8 mouse cellular contexts compared by ENCODE assay signal in genomic region chr19:24555904-24556584, GRCm38 (mm10). TPM values are rescaled to one million over a fixed set of nuclear protein-coding genes. Genes with fewer than 3 reads are reported as not detected.
DNase-seq lines count a peak whose midpoint lies in the region; ATAC-seq and TF ChIP-seq lines count a peak whose summit lies in the region.

No protein-coding gene starts in this region.

- H3K27ac ChIP-seq in heart, embryonic 13.5 days (replicated peaks) = peak overlapping the region; percentile 86
- H3K27ac ChIP-seq in kidney, postnatal 0 days = peak overlapping the region; percentile 32; the same call in 1 of the 2 replicates
- H3K27ac ChIP-seq in liver, embryonic 13.5 days = peak overlapping the region; percentile 94
- H3K27ac ChIP-seq in stomach, embryonic 14.5 days (ENCODE audit: low read length) = no peak overlapping the region; the same call in 1 of the 2 replicates

- ATAC-seq in erythroblast, adult 5-6 weeks (replicated peaks; ENCODE audit: low FRiP score, poor library complexity, severe bottlenecking) = peak; percentile 86
- peak; percentile 79 for ATAC-seq in heart, embryonic 13.5 days (ENCODE audit: extremely low read depth, insufficient number of reproducible peaks, low FRiP score, low TSS enrichment)
- ATAC-seq in kidney, postnatal 0 days (replicated peaks; ENCODE audit: low FRiP score, low read depth) = peak; percentile 79
- ATAC-seq in liver, embryonic 13.5 days (ENCODE audit: low read depth) = peak; percentile 90
- peak; percentile 84 for ATAC-seq in stomach, embryonic 14.5 days (ENCODE audit: insufficient number of reproducible peaks, insufficient read depth, low FRiP score, low read depth)

- peak overlapping the region; percentile 93 for H3K9ac ChIP-seq in heart, embryonic 13.5 days
- peak overlapping the region; percentile 79 for H3K9ac ChIP-seq in kidney, postnatal 0 days (ENCODE audit: low read depth, low read length)
- peak overlapping the region; percentile 96 for H3K9ac ChIP-seq in liver, embryonic 13.5 days
- H3K9ac ChIP-seq in stomach, embryonic 14.5 days (replicated peaks; ENCODE audit: low read depth, low read length) = peak overlapping the region; percentile 34; the same call in 1 of the 2 replicates

- DNase-seq in 3134 (ENCODE audit: extremely low read depth, insufficient read length, low spot score) = peak; percentile 3
- DNase-seq in brain, adult 2 months (ENCODE audit: low read depth, low spot score) = peak; percentile 85
- DNase-seq in kidney, postnatal 0 days (ENCODE audit: low spot score) = peak; percentile 78
- peak; percentile 78 for DNase-seq in liver, embryonic 13.5 days
- peak; percentile 28 to 55 for DNase-seq in natural killer cell, adult 2 months (ENCODE audit: low spot score in 2 of 2)

- H3K27me3 ChIP-seq in heart, embryonic 13.5 days (replicated peaks) = no peaks in the 10 kb centered on the region
- no peaks in the 10 kb centered on the region for H3K27me3 ChIP-seq in kidney, postnatal 0 days (ENCODE audit: insufficient read depth, low read length)
- peaks cover 31% of the 10 kb centered on the region for H3K27me3 ChIP-seq in liver, embryonic 13.5 days
- H3K27me3 ChIP-seq in stomach, embryonic 14.5 days (ENCODE audit: control insufficient read depth, insufficient read depth, low read length) = 0 out of 2 replicates have a peak, but pooled peaks cover 4% of the 10 kb centered on the region

- TF ChIP-seq CTCF in kidney, postnatal 0 days (IDR thresholded peaks at IDR 0.05; ENCODE audit: low read depth) = no peak

- peak overlapping the region; percentile 94 for H3K4me2 ChIP-seq in heart, embryonic 13.5 days
- H3K4me2 ChIP-seq in kidney, postnatal 0 days (ENCODE audit: low read length) = peak overlapping the region; percentile 96
- H3K4me2 ChIP-seq in liver, embryonic 13.5 days = peak overlapping the region; percentile 94
- peak overlapping the region; percentile 84 for H3K4me2 ChIP-seq in stomach, embryonic 14.5 days (replicated peaks; ENCODE audit: low read depth, low read length)

- no peaks in the 10 kb centered on the region for H3K9me3 ChIP-seq in heart, embryonic 13.5 days
- 0 out of 2 replicates have a peak, but pooled peaks cover 3% of the 10 kb centered on the region for H3K9me3 ChIP-seq in kidney, postnatal 0 days (replicated peaks; ENCODE audit: low read length)
- H3K9me3 ChIP-seq in liver, embryonic 13.5 days (replicated peaks) = no peaks in the 10 kb centered on the region
- no peaks in the 10 kb centered on the region for H3K9me3 ChIP-seq in stomach, embryonic 14.5 days (ENCODE audit: control insufficient read depth, low read depth, low read length)

- H3K4me1 ChIP-seq in heart, embryonic 13.5 days = peaks cover 50% of the 10 kb centered on the region
- peaks cover 17% of the 10 kb centered on the region; the same call in 1 of the 2 replicates for H3K4me1 ChIP-seq in kidney, postnatal 0 days (replicated peaks; ENCODE audit: insufficient read depth, low read length)
- H3K4me1 ChIP-seq in liver, embryonic 13.5 days (replicated peaks) = peaks cover 43% of the 10 kb centered on the region
- H3K4me1 ChIP-seq in stomach, embryonic 14.5 days (ENCODE audit: control insufficient read depth, insufficient read depth, low read length) = peaks cover 15% of the 10 kb centered on the region

- under 1% methylated on average over 36 of the region's 74 CpGs for WGBS in heart, embryonic 13.5 days
- WGBS in kidney, postnatal 0 days = under 1% methylated on average over 37 of the region's 74 CpGs
- WGBS in liver, embryonic 13.5 days (ENCODE audit: insufficient replicate concordance) = under 1% methylated on average over 67 of the region's 74 CpGs
- under 1% methylated on average over 41 of the region's 74 CpGs for WGBS in stomach, embryonic 14.5 days

- H3K4me3 ChIP-seq in heart, embryonic 13.5 days = peak overlapping the region; percentile 88
- H3K4me3 ChIP-seq in kidney, postnatal 0 days (replicated peaks; ENCODE audit: low read depth, low read length) = peak overlapping the region; percentile 85
- H3K4me3 ChIP-seq in liver, embryonic 13.5 days (replicated peaks) = peak overlapping the region; percentile 90
- peak overlapping the region; percentile 62 for H3K4me3 ChIP-seq in stomach, embryonic 14.5 days (ENCODE audit: low read depth, low read length)

- no peaks in the 10 kb centered on the region for H3K36me3 ChIP-seq in heart, embryonic 13.5 days
- H3K36me3 ChIP-seq in kidney, postnatal 0 days (ENCODE audit: insufficient read depth, low read length) = no peaks in the 10 kb centered on the region
- no peaks in the 10 kb centered on the region for H3K36me3 ChIP-seq in liver, embryonic 13.5 days
- H3K36me3 ChIP-seq in stomach, embryonic 14.5 days (ENCODE audit: control insufficient read depth, insufficient read depth, low read length) = no peaks in the 10 kb centered on the region

RNA-seq across cellular contexts. Expression of gene Pip5k1b, which starts 0.4 kb away (rescaled TPM):
- 35.4 and 43.9 TPM in 2 replicates for total RNA-seq in erythroblast, adult 5-6 weeks (2015; ENCODE audit: low replicate concordance)
- 34.4 and 43.5 TPM in 2 replicates for total RNA-seq in erythroblast, adult 5-6 weeks (2017; ENCODE audit: low replicate concordance)
- 6.8 and 7.0 TPM in 2 replicates for polyA plus RNA-seq in heart, embryonic 13.5 days (2015; fragmentation: Nextera tagmentation; extraction: Ambion mirVana)
- polyA plus RNA-seq in kidney, postnatal 0 days (2015; fragmentation: Nextera tagmentation; extraction: Ambion mirVana) = 2.6 and 3.6 TPM in 2 replicates
- polyA plus RNA-seq in liver, embryonic 13.5 days (2015; fragmentation: Nextera tagmentation; extraction: Ambion mirVana) = 8.5 and 10.2 TPM in 2 replicates
- 1.8 and 2.5 TPM in 2 replicates for polyA plus RNA-seq in stomach, embryonic 14.5 days (2014; fragmentation: Nextera tagmentation; extraction: Ambion mirVana)

Comparison
In these comparisons a context has a peak if more than half of its experiments do, and no peak if none do; other contexts are left out.
1. DNase-seq: peak in every context shown above with its lines; median percentile 85 in brain, adult 2 months; 78 in kidney, postnatal 0 days; 78 in liver, embryonic 13.5 days; 42 in natural killer cell, adult 2 months; 3 in 3134.
2. H3K9ac ChIP-seq: peak in every context shown above with its lines; median percentile 96 in liver, embryonic 13.5 days; 93 in heart, embryonic 13.5 days; 79 in kidney, postnatal 0 days; 34 in stomach, embryonic 14.5 days.